Mouse (Mus musculus): ENCODE data around the gene Glis3. TPM values are rescaled to one million over a fixed set of nuclear protein-coding genes. Genes with fewer than 3 reads are reported as not detected.

Gene Glis3
- total and polyA plus RNA-seq, 3 experiments, result not detected

- Histone ChIP-seq H3K27ac (ENCODE audit: control insufficient read depth, low read depth, low read length) (no peak overlapping the region), H3K4me3 (ENCODE audit: control insufficient read depth in 1 of 2, insufficient read depth in 1 of 2, low read depth in 2 of 2, low read length in 2 of 2) (no peak overlapping the region), H3K79me2 (ENCODE audit: control insufficient read depth, insufficient read depth, low read length, poor library complexity) (no peaks in the 10 kb centered on the region), H3K9ac (ENCODE audit: control insufficient read depth, low read depth, low read length, poor library complexity, severe bottlenecking) (no peak overlapping the region), H3K4me1 (ENCODE audit: control insufficient read depth in 1 of 2, insufficient read depth in 2 of 2, low read length in 2 of 2) (no peaks in the 10 kb centered on the region), H3K9me3 (replicated peaks; ENCODE audit: insufficient read depth, low read length) (no peaks in the 10 kb centered on the region), H3K27me3 (ENCODE audit: control insufficient read depth in 1 of 2, insufficient read depth in 2 of 2, low read length in 2 of 2) (no peaks in the 10 kb centered on the region), H3K36me3 (ENCODE audit: control insufficient read depth in 1 of 2, insufficient read depth in 2 of 2, low read length in 2 of 2) (no peaks in the 10 kb centered on the region)
- no peak for DNase-seq (ENCODE audit: low read depth, low spot score)
- TF ChIP-seq SMC3 (IDR thresholded peaks at IDR 0.05; ENCODE audit: low read depth, low read length) (no peak), E2F4 (IDR thresholded peaks at IDR 0.05; ENCODE audit: borderline replicate concordance, low read depth, low read length) (no peak), MAX (IDR thresholded peaks at IDR 0.05; ENCODE audit: low read length) (no peak), USF1 (IDR thresholded peaks at IDR 0.05; ENCODE audit: low read depth, low read length) (no peak), MYC (IDR thresholded peaks at IDR 0.05; ENCODE audit: low read depth, low read length) (no peak), POLR2AphosphoS5 (IDR thresholded peaks at IDR 0.05; ENCODE audit: borderline replicate concordance, low read depth, low read length) (no peak), ZNF384 (IDR thresholded peaks at IDR 0.05; ENCODE audit: low read depth, low read length) (no peak), MAFK (IDR thresholded peaks at IDR 0.05; ENCODE audit: borderline replicate concordance, low read depth, low read length) (no peak), HCFC1 (IDR thresholded peaks at IDR 0.05; ENCODE audit: low read depth, low read length) (no peak), ZMIZ1 (IDR thresholded peaks at IDR 0.05; ENCODE audit: low read depth, low read length) (no peak), ELF1 (IDR thresholded peaks at IDR 0.05; ENCODE audit: low read depth, low read length) (no peak), MYB (IDR thresholded peaks at IDR 0.05; ENCODE audit: low read depth, low read length) (no peak), USF2 (IDR thresholded peaks at IDR 0.05; ENCODE audit: borderline replicate concordance in 1 of 2, insufficient read depth in 1 of 2, low read depth in 1 of 2, low read length in 2 of 2) (no peak), MXI1 (IDR thresholded peaks at IDR 0.05; ENCODE audit: low read depth, low read length) (no peak), TBP (IDR thresholded peaks at IDR 0.05; ENCODE audit: low read depth, low read length) (no peak), GABPA (IDR thresholded peaks at IDR 0.05; ENCODE audit: low read depth, low read length) (no peak), CHD1 (IDR thresholded peaks at IDR 0.05; ENCODE audit: low read depth, low read length) (no peak), POLR2A (IDR thresholded peaks at IDR 0.05; ENCODE audit: control insufficient read depth in 1 of 2, insufficient read depth in 1 of 2, low read depth in 1 of 2, low read length in 2 of 2, poor library complexity in 1 of 2) (no peak), POLR2AphosphoS2 (IDR thresholded peaks at IDR 0.05; ENCODE audit: low read length) (no peak)
Observed at GRCm38 (mm10) chr19:28573641-28574040, 106.2 kb downstream of the Glis3 start.

- Histone ChIP-seq H3K27me3 (ENCODE audit: control insufficient read depth in 1 of 2, insufficient read depth in 2 of 2, low read length in 2 of 2) (no peaks in the 10 kb centered on the region), H3K9me3 (replicated peaks; ENCODE audit: insufficient read depth, low read length) (no peaks in the 10 kb centered on the region), H3K79me2 (ENCODE audit: control insufficient read depth, insufficient read depth, low read length, poor library complexity) (no peaks in the 10 kb centered on the region), H3K4me1 (ENCODE audit: control insufficient read depth in 1 of 2, insufficient read depth in 2 of 2, low read length in 2 of 2) (no peaks in the 10 kb centered on the region), H3K4me3 (ENCODE audit: control insufficient read depth in 1 of 2, insufficient read depth in 1 of 2, low read depth in 2 of 2, low read length in 2 of 2) (no peak overlapping the region), H3K27ac (ENCODE audit: control insufficient read depth, low read depth, low read length) (no peak overlapping the region), H3K36me3 (ENCODE audit: control insufficient read depth in 1 of 2, insufficient read depth in 2 of 2, low read length in 2 of 2) (no peaks in the 10 kb centered on the region), H3K9ac (ENCODE audit: control insufficient read depth, low read depth, low read length, poor library complexity, severe bottlenecking) (no peak overlapping the region)
- TF ChIP-seq NELFE (IDR thresholded peaks at IDR 0.05; ENCODE audit: low read depth, low read length) (no peak), UBTF (IDR thresholded peaks at IDR 0.05; ENCODE audit: borderline replicate concordance, insufficient read depth, low read depth, low read length) (no peak), MYC (IDR thresholded peaks at IDR 0.05; ENCODE audit: low read depth, low read length) (no peak), SMC3 (IDR thresholded peaks at IDR 0.05; ENCODE audit: low read depth, low read length) (no peak), USF1 (IDR thresholded peaks at IDR 0.05; ENCODE audit: low read depth, low read length) (no peak), RAD21 (IDR thresholded peaks at IDR 0.05; ENCODE audit: low read depth, low read length) (no peak), TAL1 (IDR thresholded peaks at IDR 0.05; ENCODE audit: low read length) (no peak), BHLHE40 (IDR thresholded peaks at IDR 0.05; ENCODE audit: borderline replicate concordance, low read depth, low read length) (no peak), GABPA (IDR thresholded peaks at IDR 0.05; ENCODE audit: low read depth, low read length) (no peak), SIN3A (IDR thresholded peaks at IDR 0.05; ENCODE audit: low read length) (no peak)
- DNase-seq (ENCODE audit: low read depth, low spot score), result no peak
Observed at GRCm38 (mm10) chr19:28569856-28570255, 110.0 kb downstream of the Glis3 start.

Data from MEL (cell line).